Mouse (Mus musculus) liver, embryonic 16.5 days (tissue): ENCODE results near the gene Bcar1. TPM values are rescaled to one million over a fixed set of nuclear protein-coding genes. Genes with fewer than 3 reads are reported as not detected.

ENCODE experiments used
- ATAC-seq: fragments of 200-750 bp; cut with Nextera tagmentation; 2 replicates; pipeline ENCODE4 v1.8.0; 2017; ENCODE audit warnings: low read depth, mild to moderate bottlenecking, moderate number of reproducible peaks, moderate library complexity
- H3K27ac ChIP-seq: fragments of 300-500 bp; sonication (generic); 2 replicates; pipeline ENCODE4 v1.5.1; 2014; ENCODE audit warnings: mild to moderate bottlenecking, low read length
- H3K27me3 ChIP-seq: fragments of 300-500 bp; sonication (generic); 2 replicates; pipeline ENCODE4 v1.6.1; 2014; ENCODE audit warnings: low read depth, low read length, mixed read lengths; ENCODE audit not compliant: control insufficient read depth, insufficient read depth
- H3K36me3 ChIP-seq: fragments of 300-500 bp; sonication (generic); 2 replicates; pipeline ENCODE4 v1.6.1; 2014; ENCODE audit warnings: mild to moderate bottlenecking; ENCODE audit not compliant: control insufficient read depth, insufficient read depth
- H3K4me1 ChIP-seq: fragments of 300-500 bp; sonication (generic); 2 replicates; pipeline ENCODE4 v1.6.1; 2014; ENCODE audit warnings: low read depth, low read length, mixed read lengths; ENCODE audit not compliant: control insufficient read depth
- H3K4me2 ChIP-seq: fragments of 300-500 bp; sonication (generic); 2 replicates; pipeline ENCODE4 v1.6.1; 2014; ENCODE audit warnings: low read depth, low read length, mixed read lengths
- H3K4me3 ChIP-seq: fragments of 300-500 bp; sonication (generic); 2 replicates; pipeline ENCODE4 v1.5.1; 2014; ENCODE audit warnings: low read depth, mild to moderate bottlenecking, low read length
- H3K9ac ChIP-seq: fragments of 300-500 bp; sonication (generic); 2 replicates; pipeline ENCODE4 v1.6.1; 2014; ENCODE audit warnings: low read depth, low read length
- H3K9me3 ChIP-seq: fragments of 300-500 bp; sonication (generic); replicated peaks from 2 replicates; pipeline ENCODE4 v1.6.1; 2016; ENCODE audit warnings: low read length; ENCODE audit not compliant: control insufficient read depth
- WGBS: fragments of 180-500 bp; shearing (Covaris S2); extraction: QIAGEN DNeasy Blood & Tissue Kit; methylation state at CpG from one replicate; pipeline ENCODE4 v1.1.7; 2014; ENCODE audit not compliant: insufficient replicate concordance; 5-methylcytosine and 5-hydroxymethylcytosine counted together
- polyA plus RNA-seq: library from polyadenylated mRNA; unstranded; fragments of >200 nt; fragmentation: Nextera tagmentation; extraction: Ambion mirVana; gene quantifications from 2 replicates; pipeline ENCODE4 v1.2.1, GENCODE M21; 2015

Bcar1 gene
- polyA plus RNA-seq, 1 experiment from 2014 or later: 13.1 TPM

DNA sequence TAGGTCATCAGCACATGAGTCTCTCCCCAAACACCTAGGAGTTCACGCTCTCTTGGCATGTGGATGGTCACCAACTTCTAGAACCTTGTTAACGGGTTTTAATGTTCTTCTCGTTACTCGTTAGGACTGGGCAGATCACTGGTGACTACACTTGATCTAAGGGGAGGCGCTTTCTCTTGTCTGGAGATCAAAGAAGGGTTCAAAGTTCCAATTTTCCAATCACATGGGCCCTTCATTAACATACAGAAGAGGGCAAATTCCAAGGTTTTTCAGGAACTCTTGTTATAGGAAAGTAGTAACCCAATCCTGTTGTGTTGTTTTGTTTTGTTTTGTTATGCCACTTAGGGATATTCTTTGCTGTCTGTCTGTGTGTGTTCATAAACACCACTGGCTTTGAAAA lies 15.2 kb upstream of the Bcar1 start:
- no peaks in the 10 kb centered on the region for H3K36me3 ChIP-seq
- no peak overlapping the region for H3K27ac ChIP-seq
- no peak overlapping the region for H3K4me3 ChIP-seq
- H3K4me1 ChIP-seq: no peaks in the 10 kb centered on the region
- H3K9me3 ChIP-seq: no peaks in the 10 kb centered on the region
- ATAC-seq: no peak
- H3K9ac ChIP-seq: no peak overlapping the region
- H3K27me3 ChIP-seq: no peaks in the 10 kb centered on the region
- 68% methylated on average over 5 of the region's 5 CpGs for WGBS
- H3K4me2 ChIP-seq: no peak overlapping the region

DNA sequence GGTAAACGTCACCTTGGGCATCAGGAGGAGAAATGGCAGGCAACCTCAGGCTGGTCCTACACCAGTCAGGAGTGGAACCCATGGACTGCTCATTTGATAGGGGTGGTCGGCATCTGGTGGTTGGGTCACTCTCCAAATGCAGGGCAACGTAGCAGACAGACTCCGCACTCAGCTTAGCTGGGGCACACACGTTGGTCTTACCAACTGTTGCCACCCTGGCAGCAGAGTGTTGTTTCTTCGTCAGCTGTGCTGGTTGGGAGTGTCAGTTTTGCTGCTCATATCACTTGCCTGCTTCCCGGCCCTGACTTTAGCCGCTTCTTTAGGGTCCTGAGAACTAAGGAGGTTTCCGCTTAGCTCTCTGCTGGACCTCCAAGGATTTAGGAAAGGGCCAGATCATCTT lies 14.0 kb upstream of the Bcar1 start:
- ATAC-seq: no peak
- H3K9me3 ChIP-seq: no peaks in the 10 kb centered on the region
- no peak overlapping the region for H3K9ac ChIP-seq
- WGBS: 68% methylated on average over 9 of the region's 9 CpGs
- H3K4me3 ChIP-seq: no peak overlapping the region
- no peaks in the 10 kb centered on the region for H3K27me3 ChIP-seq
- no peak overlapping the region for H3K27ac ChIP-seq
- no peaks in the 10 kb centered on the region for H3K36me3 ChIP-seq
- no peaks in the 10 kb centered on the region for H3K4me1 ChIP-seq
- H3K4me2 ChIP-seq: no peak overlapping the region

DNA sequence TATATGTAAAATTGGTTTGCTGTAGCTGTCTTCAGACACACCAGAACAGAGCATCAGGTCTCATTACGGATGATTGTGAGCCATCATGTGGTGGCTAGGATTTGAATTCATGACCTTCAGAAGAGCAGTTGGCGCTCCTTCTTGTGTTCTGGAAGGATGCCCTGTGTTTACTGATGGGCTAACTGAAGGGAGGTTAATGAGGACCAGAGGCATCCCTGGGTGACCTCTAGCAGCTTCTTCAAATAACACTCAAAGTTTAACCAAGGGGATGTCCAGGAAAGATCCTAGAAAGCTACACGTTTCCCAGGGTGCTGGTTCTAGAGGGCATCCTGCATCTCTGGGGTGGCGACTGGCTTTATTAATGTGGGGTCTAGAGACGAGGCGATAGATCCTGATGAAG lies 11.1 kb upstream of the Bcar1 start:
- Histone ChIP-seq H3K27me3 (no peaks in the 10 kb centered on the region; the same call in 1 of the 2 replicates), H3K9me3 (no peaks in the 10 kb centered on the region), H3K27ac (no peak overlapping the region), H3K9ac (no peak overlapping the region), H3K4me2 (no peak overlapping the region), H3K36me3 (no peaks in the 10 kb centered on the region), H3K4me1 (no peaks in the 10 kb centered on the region), H3K4me3 (no peak overlapping the region)
- no peak for ATAC-seq
- 68% methylated on average over 6 of the region's 6 CpGs for WGBS

DNA sequence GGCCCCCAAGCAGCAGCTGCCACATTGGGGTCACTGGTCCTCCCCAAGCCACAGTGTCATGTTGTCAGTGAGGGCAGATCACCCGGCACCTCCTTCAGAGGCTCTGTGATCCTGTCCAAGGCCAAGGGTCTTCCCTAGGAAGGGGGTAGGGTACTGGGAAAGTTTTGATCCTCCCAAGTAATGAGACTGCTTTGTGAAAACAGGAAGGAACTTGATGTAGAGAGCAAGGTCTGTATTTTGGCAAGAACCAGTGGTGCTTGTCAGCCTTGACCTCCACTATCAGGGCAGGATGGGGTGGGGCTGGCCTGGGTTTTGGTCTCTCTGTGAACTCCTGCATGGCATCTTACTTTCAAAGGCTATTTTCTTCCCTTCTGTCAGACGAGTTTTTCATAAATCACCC lies 10.5 kb upstream of the Bcar1 start:
- 24% methylated on average over 2 of the region's 2 CpGs for WGBS
- no peaks in the 10 kb centered on the region; the same call in 1 of the 2 replicates for H3K27me3 ChIP-seq
- no peaks in the 10 kb centered on the region for H3K9me3 ChIP-seq
- peak; percentile 16; the same call in 1 of the 2 replicates for ATAC-seq
- no peaks in the 10 kb centered on the region for H3K4me1 ChIP-seq
- no peak overlapping the region for H3K27ac ChIP-seq
- H3K4me2 ChIP-seq: no peak overlapping the region
- H3K36me3 ChIP-seq: no peaks in the 10 kb centered on the region
- no peak overlapping the region for H3K9ac ChIP-seq
- no peak overlapping the region for H3K4me3 ChIP-seq

DNA sequence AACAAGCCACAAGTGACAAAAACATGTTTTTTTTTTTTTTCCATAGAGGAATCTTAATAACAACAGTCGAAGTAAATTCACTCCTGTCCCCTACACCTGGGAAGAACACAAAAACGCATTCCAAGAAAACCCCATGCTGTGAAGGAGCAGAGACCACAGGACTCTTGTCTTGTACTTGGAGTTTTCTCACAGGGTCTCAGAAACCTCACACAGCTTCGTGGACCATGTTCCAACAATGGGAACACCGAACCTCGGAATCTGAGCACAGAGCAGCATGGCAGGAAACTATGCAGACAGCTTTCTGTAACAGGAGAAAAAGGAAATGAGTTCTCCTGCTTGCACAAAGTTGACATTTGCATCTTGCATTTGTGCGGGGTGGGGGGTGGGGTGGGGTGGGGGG lies 5.2 kb upstream of the Bcar1 start:
- Histone ChIP-seq H3K36me3 (no peaks in the 10 kb centered on the region), H3K4me1 (peaks cover 6% of the 10 kb centered on the region), H3K9ac (no peak overlapping the region), H3K27me3 (peaks cover 18% of the 10 kb centered on the region), H3K9me3 (no peaks in the 10 kb centered on the region), H3K4me2 (no peak overlapping the region), H3K4me3 (no peak overlapping the region), H3K27ac (no peak overlapping the region)
- WGBS: 28% methylated on average over 6 of the region's 6 CpGs
- no peak for ATAC-seq

DNA sequence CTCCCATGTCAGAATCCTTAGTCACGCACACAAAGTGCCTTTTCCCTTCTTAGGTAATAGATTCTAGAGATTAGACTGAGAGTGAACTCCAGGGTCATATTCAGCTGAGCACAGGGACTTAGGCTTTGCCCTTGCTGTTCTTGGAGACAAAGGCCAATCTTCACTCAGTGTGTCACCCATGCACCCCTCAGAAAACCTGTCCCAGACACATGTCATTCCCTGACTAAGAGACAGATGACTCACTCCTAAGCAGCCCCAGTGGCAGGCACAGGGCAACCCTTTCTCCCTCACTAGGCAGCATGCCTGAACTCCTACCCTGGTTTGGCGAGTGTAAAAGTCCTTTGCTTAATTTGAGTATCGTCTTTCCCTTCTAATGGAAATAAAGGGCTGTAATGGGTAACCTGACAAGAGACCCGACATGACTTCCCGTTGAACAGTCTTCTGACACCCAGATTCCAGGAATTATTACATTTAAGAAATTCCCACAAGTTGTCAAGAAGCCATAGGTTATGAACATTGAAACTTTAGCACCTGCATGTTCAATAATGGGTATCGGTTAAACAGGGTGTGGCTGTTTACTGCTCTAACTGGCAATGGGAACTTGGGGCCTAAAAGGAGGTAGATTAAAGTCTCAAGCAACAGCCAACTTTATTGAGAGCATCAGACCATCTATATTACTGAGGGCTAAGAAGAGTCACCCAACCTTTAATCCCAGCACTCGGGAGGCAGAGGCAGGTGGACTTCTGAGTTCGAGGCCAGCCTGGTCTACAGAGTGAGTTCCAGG lies 4.4 kb upstream of the Bcar1 start:
- ATAC-seq: no peak
- Histone ChIP-seq H3K4me1 (peaks cover 6% of the 10 kb centered on the region), H3K9ac (no peak overlapping the region), H3K27me3 (peaks cover 25% of the 10 kb centered on the region), H3K9me3 (no peaks in the 10 kb centered on the region), H3K36me3 (no peaks in the 10 kb centered on the region), H3K4me3 (no peak overlapping the region), H3K4me2 (no peak overlapping the region), H3K27ac (no peak overlapping the region)
- 61% methylated on average over 8 of the region's 8 CpGs for WGBS

DNA sequence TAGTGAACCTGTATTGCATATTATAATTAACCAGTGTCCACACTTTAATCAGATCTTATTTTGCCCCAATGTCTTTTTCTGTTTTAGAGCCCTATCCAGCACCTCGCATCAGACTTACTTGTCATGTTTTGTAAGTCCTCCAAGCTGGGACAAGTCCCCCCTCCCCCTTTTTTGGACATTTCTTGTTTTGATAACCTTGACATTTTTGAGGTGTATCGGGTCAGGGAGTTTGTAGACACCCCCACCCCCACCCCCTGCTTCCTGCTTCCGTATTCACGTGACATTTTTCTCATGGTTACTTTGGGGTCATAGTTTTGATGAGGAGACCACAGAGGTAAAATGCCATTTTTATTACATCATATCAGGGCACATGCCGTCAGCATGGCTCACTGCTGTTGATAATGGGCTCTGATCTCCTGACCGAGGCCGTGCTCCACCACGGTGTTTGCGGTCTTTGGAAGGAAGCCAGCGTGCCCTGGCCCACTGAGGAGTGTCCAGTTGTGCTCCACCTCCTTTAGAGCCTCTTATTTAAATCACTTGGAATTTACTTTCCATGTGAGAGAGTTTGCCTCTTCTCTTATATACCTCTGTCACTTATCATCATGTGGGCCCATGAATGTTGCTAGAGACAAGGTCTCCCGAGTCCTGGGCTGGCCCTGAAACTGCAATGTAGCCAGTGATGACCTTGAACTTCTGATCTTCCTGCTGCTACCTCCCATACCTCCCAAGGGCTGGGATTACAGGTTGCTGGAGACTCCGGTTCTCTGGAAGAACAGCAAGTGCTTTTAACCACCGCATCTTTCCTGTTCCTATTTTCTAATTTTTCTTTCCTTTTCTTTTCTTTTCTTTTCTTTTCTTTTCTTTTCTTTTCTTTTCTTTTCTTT lies 3.2 kb upstream of the Bcar1 start:
- H3K4me2 ChIP-seq: no peak overlapping the region
- no peak overlapping the region for H3K4me3 ChIP-seq
- H3K27ac ChIP-seq: no peak overlapping the region
- no peak overlapping the region for H3K9ac ChIP-seq
- 33% methylated on average over 13 of the region's 13 CpGs for WGBS
- no peaks in the 10 kb centered on the region for H3K36me3 ChIP-seq
- H3K4me1 ChIP-seq: peaks cover 6% of the 10 kb centered on the region
- no peak for ATAC-seq
- H3K9me3 ChIP-seq: no peaks in the 10 kb centered on the region
- H3K27me3 ChIP-seq: peaks cover 37% of the 10 kb centered on the region

DNA sequence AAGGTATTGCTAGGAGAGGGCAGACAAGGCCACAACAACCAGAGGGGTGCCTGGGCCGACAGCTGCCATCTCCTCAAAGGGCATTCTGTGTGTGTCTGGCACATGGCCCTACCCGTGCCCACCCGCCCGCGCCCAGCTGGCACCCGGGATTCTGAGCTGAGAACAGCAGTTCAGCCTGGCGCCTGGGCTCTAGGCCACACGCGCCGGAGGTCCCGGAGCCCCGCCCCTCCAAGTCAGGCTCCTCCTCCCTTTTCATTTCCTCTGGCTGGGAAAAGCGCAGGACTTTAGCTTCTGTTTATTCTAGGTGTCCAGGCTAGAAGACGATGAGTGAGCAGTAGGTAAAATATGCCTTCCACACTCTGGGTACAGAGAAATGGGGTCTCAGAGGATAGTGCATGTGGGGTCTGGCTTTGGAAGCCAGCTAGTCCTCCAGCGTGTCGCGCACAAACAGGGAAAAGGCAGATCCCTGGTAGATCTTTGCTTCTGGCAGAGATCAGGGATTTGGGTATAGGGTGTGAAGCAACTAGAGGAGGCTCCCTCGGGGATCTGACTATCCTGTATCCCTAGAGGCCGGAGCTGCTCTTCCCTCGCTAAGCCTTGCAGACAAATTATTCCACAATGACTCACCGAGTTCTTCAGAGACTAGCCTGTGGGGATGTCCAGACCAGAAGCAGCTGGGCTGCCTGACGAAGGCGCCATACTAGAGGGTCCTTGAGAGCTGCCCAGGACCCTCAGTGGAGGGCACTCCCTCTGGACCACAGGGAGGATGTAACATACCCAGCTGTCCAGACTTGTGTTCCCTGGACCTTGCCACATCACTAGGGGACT lies 2.2 kb upstream of the Bcar1 start:
- WGBS: 5% methylated on average over 23 of the region's 23 CpGs
- Histone ChIP-seq H3K4me3 (no peak overlapping the region), H3K27ac (peak overlapping the region; percentile 31; the same call in 1 of the 2 replicates), H3K36me3 (no peaks in the 10 kb centered on the region), H3K4me2 (peak overlapping the region; percentile 7), H3K9ac (no peak overlapping the region), H3K4me1 (peaks cover 9% of the 10 kb centered on the region), H3K27me3 (peaks cover 46% of the 10 kb centered on the region), H3K9me3 (no peaks in the 10 kb centered on the region)
- ATAC-seq: peak; percentile 54
